Mouse (Mus musculus) midbrain, postnatal 0 days (tissue): ENCODE results near the gene Vsig10. TPM values are rescaled to one million over a fixed set of nuclear protein-coding genes. Genes with fewer than 3 reads are reported as not detected.

Experiments used
- ATAC-seq: fragments of 200-750 bp; cut with Nextera tagmentation; 2 replicates; pipeline ENCODE4 v1.8.0; 2017; ENCODE audit warnings: moderate number of reproducible peaks, mild to moderate bottlenecking, moderate TSS enrichment, moderate library complexity; ENCODE audit not compliant: low FRiP score
- DNase-seq: peaks from one replicate; pipeline ENCODE4 v3.0.0-alpha.2; 2015; ENCODE audit warnings: low spot score
- H3K27ac ChIP-seq: fragments of 300-500 bp; sonication (generic); 2 replicates; pipeline ENCODE4 v1.5.1; 2014; ENCODE audit warnings: low read depth, mild to moderate bottlenecking, low read length, mixed read lengths
- H3K27me3 ChIP-seq: fragments of 300-500 bp; sonication (generic); 2 replicates; pipeline ENCODE4 v1.6.1; 2014; ENCODE audit warnings: low read length, control low read depth, mixed read lengths; ENCODE audit not compliant: insufficient read depth
- H3K36me3 ChIP-seq: fragments of 300-500 bp; sonication (generic); 2 replicates; pipeline ENCODE4 v1.6.1; 2014; ENCODE audit warnings: low read length, control low read depth, mixed read lengths; ENCODE audit not compliant: insufficient read depth
- H3K4me1 ChIP-seq: fragments of 300-500 bp; sonication (generic); 2 replicates; pipeline ENCODE4 v1.6.1; 2014; ENCODE audit warnings: mild to moderate bottlenecking, control low read depth, antibody characterized with exemption, low read length, mixed read lengths; ENCODE audit not compliant: insufficient read depth
- H3K4me2 ChIP-seq: fragments of 300-500 bp; sonication (generic); 2 replicates; pipeline ENCODE4 v1.6.1; 2014; ENCODE audit warnings: low read depth, mild to moderate bottlenecking, low read length, mixed read lengths; ENCODE audit not compliant: poor library complexity, severe bottlenecking
- H3K4me3 ChIP-seq: fragments of 300-500 bp; sonication (generic); 2 replicates; pipeline ENCODE4 v1.5.1; 2014; ENCODE audit warnings: low read depth, mild to moderate bottlenecking, low read length, moderate library complexity
- H3K9ac ChIP-seq: fragments of 300-500 bp; sonication (generic); replicated peaks from 2 replicates; pipeline ENCODE4 v1.6.1; 2014; ENCODE audit warnings: mild to moderate bottlenecking, low read length, moderate library complexity, mixed read lengths; ENCODE audit not compliant: poor library complexity, severe bottlenecking
- H3K9me3 ChIP-seq: fragments of 300-500 bp; sonication (generic); 2 replicates; pipeline ENCODE4 v1.6.1; 2016; ENCODE audit warnings: low read length, control low read depth
- CTCF ChIP-seq: IDR thresholded peaks from 2 replicates; pipeline ENCODE4 v1.5.1; 2016; ENCODE audit warnings: antibody characterized with exemption, mild to moderate bottlenecking
- WGBS: fragments of 180-500 bp; shearing (Covaris S2); extraction: QIAGEN DNeasy Blood & Tissue Kit; methylation state at CpG from one replicate; pipeline ENCODE4 v1.1.7; 2014; 5-methylcytosine and 5-hydroxymethylcytosine counted together
- polyA plus RNA-seq: library from polyadenylated mRNA; unstranded; fragments of >200 nt; fragmentation: Nextera tagmentation; extraction: Ambion mirVana; gene quantifications from 2 replicates; pipeline ENCODE4 v1.2.1, GENCODE M21; 2015
- total RNA-seq: library from RNA; depleted of rRNA; stranded (reverse); fragments of >200 nt; gene quantifications from 2 replicates; pipeline ENCODE4 v1.2.3, GENCODE M21; 2014; rRNA removed

The Vsig10 gene
- total RNA-seq (1.8 and 7.1 TPM in 2 replicates), polyA plus RNA-seq (1.2 and 1.5 TPM in 2 replicates)

DNA sequence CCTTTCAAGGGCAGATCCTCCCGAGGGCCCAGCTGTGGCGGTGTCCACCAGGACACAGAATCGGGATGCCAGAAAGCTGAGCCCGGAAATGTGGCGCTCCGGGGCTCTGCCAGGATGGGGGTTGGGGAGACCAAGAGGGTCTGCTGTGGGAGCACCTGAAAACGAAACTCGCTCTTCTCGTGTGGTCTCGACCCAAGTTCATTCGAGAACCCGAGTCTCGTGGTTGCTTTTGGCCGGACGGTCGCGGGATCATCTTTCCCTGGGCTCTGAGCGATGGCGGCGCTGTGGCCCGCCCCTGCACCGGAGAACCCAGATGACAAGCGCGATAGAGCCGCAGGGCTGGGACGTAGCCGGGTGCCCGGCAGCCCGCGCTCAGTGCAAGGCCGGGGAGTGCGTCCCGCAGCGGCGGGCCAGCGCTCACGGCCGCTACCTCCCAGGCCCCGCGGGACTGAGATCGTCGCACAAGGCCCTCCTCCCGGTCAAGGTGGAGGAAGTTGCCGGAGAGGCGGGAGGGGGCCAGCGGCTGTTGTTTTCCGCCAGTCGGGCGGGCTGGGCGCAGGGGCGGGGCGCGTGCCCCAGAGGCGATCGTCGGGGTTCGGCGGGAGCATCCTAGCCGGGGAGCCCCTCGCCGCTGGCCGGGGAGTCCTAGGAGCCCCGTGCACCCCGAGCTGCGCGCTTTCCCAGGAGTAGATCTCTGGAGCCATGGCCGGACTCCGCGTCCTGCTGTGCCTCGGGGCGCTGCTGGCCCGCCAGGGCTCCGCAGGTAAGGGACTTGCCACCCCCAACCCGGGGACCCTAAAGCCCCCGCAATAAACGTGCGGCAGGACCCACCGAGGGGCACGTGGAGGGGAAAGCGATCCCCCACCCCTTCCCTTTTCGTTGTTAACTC is at the start of gene Vsig10:
Vsig10 (plus strand) TSS at position 343 of the 889 bp plus-strand sequence.
- TF ChIP-seq CTCF: no peak
- WGBS: under 1% methylated on average over 71 of the region's 81 CpGs
- 0 out of 2 replicates have a peak, but pooled peaks cover 3% of the 10 kb centered on the region for H3K4me1 ChIP-seq
- no peaks in the 10 kb centered on the region for H3K36me3 ChIP-seq
- peak within 1 kb of the TSS; percentile 100 for H3K4me2 ChIP-seq
- H3K4me3 ChIP-seq: peak within 1 kb of the TSS; percentile 59
- ATAC-seq (no peak), DNase-seq (peak; percentile 31)
- peaks cover 9% of the 10 kb centered on the region; the same call in 1 of the 2 replicates for H3K27me3 ChIP-seq
- no peaks in the 10 kb centered on the region for H3K9me3 ChIP-seq
- H3K27ac ChIP-seq: 0 out of 2 replicates have a peak within 1 kb of the TSS, but pooled peaks have one; percentile 12
- peak within 1 kb of the TSS; percentile 62 for H3K9ac ChIP-seq

DNA sequence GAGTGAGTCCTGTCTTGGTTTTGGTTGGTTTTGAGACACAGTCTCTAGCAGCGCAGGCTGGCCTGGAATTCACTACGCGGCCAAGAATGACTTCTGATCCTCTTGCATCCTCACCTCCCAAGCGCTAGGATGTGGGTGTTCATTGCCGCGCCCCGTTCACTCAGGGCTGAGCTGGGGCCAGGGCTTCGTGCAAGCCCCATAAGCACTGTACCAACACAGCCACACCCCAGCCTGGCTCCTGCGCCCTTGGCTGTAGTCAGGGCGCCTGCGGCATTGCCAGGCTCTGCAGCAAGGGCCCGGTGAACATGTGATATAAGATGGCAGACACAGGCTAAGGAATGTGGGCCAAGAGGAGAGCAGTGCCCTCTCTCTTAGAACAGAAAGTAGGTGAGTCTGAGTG is 49.5 kb upstream of the Vsig10 start:
- WGBS: 94% methylated on average over 12 of the region's 12 CpGs
- no peak for DNase-seq
- H3K4me2 ChIP-seq: no peak overlapping the region
- no peaks in the 10 kb centered on the region for H3K27me3 ChIP-seq
- no peak overlapping the region for H3K27ac ChIP-seq
- no peak for TF ChIP-seq CTCF
- peaks cover 47% of the 10 kb centered on the region for H3K36me3 ChIP-seq
- H3K9ac ChIP-seq: no peak overlapping the region
- no peaks in the 10 kb centered on the region for H3K4me1 ChIP-seq
- no peak for ATAC-seq
- H3K4me3 ChIP-seq: no peak overlapping the region
- no peaks in the 10 kb centered on the region for H3K9me3 ChIP-seq

DNA sequence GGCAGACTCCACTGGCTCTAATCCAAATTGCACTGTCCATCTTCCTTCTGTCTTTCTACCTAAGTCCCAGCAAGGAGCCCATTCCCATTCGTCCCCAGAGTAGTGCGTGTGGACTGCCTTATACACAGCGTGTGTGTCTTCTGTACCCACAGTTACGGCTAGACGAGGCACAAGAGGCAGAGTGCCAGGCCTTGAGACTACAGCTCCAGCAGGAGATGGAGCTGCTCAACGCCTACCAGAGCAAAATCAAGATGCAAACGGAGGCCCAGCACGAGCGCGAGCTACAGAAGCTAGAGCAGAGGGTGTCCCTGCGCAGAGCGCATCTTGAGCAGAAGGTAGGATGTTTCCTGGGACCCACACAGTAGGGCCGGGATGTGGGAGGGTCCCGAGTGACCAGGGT is 46.9 kb upstream of the Vsig10 start:
- H3K4me1 ChIP-seq: no peaks in the 10 kb centered on the region
- H3K9ac ChIP-seq: no peak overlapping the region
- H3K9me3 ChIP-seq: no peaks in the 10 kb centered on the region
- DNase-seq (no peak), ATAC-seq (no peak)
- 89% methylated on average over 14 of the region's 14 CpGs for WGBS
- no peaks in the 10 kb centered on the region for H3K27me3 ChIP-seq
- H3K27ac ChIP-seq: no peak overlapping the region
- no peak for TF ChIP-seq CTCF
- H3K4me2 ChIP-seq: no peak overlapping the region
- no peak overlapping the region for H3K4me3 ChIP-seq
- peaks cover 26% of the 10 kb centered on the region for H3K36me3 ChIP-seq

DNA sequence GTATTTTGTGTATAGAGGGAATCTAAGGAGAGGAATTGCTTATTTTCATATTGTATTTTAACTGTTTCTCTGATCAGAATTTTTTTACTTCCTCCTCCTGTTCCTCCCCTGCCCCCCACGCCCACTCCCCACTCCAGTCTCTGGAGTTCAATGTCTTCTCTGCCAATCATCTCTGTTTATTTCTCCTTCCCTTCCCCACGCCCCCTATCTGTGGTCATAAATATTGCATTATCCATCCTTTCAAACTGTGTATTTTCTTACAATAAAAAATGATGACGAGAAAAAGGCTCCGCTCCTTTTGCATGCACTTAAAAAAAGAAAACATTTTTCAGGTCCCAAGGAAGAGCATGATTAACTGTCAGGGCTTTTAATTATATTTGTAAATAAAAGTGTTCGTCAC is 44.1 kb upstream of the Vsig10 start:
- 56% methylated on average over 5 of the region's 5 CpGs for WGBS
- DNase-seq: peak; percentile 19
- Histone ChIP-seq H3K9ac (no peak overlapping the region), H3K4me2 (no peak overlapping the region), H3K27me3 (no peaks in the 10 kb centered on the region), H3K27ac (no peak overlapping the region), H3K36me3 (peaks cover 23% of the 10 kb centered on the region), H3K4me1 (no peaks in the 10 kb centered on the region), H3K4me3 (no peak overlapping the region), H3K9me3 (no peaks in the 10 kb centered on the region)
- TF ChIP-seq CTCF: peak; percentile 71
- ATAC-seq: no peak

DNA sequence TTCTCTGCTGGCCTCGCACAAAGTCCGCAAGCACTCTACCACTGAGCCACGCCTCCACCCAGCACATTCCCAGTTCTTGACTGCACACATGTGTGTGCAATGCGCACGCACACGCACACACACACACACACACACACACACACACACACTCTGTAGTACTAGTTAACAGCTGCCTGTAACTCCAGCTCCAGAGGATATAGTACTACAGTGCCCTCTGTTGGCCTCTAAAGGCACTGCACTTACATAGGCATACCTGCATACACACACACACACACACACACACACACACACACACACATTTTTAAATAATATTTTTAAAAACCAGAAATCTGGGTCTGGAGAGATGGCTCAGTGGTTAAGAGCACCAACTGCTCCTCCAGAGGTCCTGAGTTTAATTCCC is 41.1 kb upstream of the Vsig10 start:
- peak; percentile 48 for DNase-seq
- Histone ChIP-seq H3K27ac (no peak overlapping the region), H3K4me1 (no peaks in the 10 kb centered on the region), H3K4me2 (no peak overlapping the region), H3K27me3 (no peaks in the 10 kb centered on the region), H3K9ac (no peak overlapping the region), H3K4me3 (no peak overlapping the region), H3K36me3 (peaks cover 3% of the 10 kb centered on the region), H3K9me3 (no peaks in the 10 kb centered on the region)
- WGBS: 96% methylated on average over 6 of the region's 6 CpGs
- peak; percentile 56 for TF ChIP-seq CTCF
- no peak for ATAC-seq
